Mouse (Mus musculus): ENCODE measurements around the gene Lingo1.

The Lingo1 gene

GRCm38 (mm10) chr9:56776881-56777801 is 19.1 kb downstream of the Lingo1 start:
- DNase-seq (ENCODE audit: low read depth, low spot score): no peak

- DNase-seq (ENCODE audit: low read depth, low spot score): no peak
These were observed 20.9 kb downstream of the Lingo1 start for GRCm38 (mm10) chr9:56775161-56775934.

- no peak for DNase-seq (ENCODE audit: low read depth, low spot score)
These were observed 22.0 kb downstream of the Lingo1 start for GRCm38 (mm10) chr9:56774231-56774630.

GRCm38 (mm10) chr9:56773666-56774065 is 22.6 kb downstream of the Lingo1 start:
- no peak for DNase-seq (ENCODE audit: low read depth, low spot score)

GRCm38 (mm10) chr9:56767653-56768136 is 28.6 kb downstream of the Lingo1 start:
- DNase-seq (ENCODE audit: low read depth, low spot score): no peak

DNA sequence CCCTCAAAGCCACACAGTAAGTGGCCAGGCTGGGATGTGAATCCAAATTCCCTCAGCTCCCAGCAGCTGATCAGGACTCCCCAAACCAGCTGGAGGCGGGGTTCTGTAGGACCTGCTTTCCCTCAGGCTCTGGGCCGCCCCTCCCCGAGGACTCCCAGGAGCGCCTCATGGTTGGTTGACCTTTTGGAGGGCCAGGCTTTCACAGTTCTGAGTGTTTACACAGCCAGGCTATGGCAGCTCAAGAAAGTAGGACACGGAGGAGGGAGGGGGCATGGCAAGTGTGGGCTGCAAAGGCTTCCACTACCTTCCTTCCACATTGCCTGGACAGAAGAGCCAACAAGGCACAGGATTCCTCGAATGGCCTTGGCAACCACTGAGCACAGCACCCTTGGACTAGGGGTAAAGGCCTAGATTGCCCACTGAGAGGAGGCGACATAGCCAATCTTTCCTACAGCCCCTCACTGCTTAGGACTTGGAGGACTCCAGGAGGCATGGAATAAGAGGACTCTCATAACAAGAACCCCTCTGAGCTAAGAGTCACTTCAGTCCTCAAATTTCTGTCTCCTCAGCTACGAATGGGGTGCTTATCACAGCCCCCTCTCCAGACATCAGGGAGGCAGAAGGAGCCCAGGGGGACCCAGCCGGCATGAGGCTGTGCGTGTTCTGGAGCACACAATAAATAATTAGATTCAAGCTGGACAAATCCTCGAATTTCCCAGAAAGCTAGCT is 29.5 kb downstream of the Lingo1 start:
- no peak for DNase-seq (ENCODE audit: low read depth, low spot score)

DNA sequence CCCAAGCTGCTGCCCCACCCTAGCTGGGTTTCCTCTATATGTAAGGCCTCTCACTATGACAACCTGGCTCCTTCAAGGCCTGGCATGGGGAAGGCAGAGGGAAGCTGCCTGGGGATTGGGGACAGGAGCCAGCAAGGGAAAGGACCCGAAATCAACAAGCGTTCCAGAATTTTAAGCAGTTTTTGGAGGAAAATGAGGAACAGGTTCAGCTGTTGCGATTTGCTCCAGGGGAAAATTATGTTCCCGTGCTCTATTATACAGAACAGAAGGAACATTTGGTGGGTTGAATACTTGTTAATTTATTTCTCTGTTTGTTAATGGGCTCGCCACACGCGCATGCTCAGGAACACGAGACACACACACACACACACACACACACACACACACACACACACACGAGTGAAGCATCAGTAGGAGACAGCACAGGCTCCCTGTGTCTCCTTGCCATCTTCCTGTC is 34.1 kb downstream of the Lingo1 start:
- DNase-seq (ENCODE audit: low read depth, low spot score): no peak

- no peak for DNase-seq (ENCODE audit: low read depth, low spot score)
These were observed 38.5 kb downstream of the Lingo1 start for GRCm38 (mm10) chr9:56757791-56758190.

GRCm38 (mm10) chr9:56755119-56755518 is 41.1 kb downstream of the Lingo1 start:
- no peak for DNase-seq (ENCODE audit: low read depth, low spot score)

DNA sequence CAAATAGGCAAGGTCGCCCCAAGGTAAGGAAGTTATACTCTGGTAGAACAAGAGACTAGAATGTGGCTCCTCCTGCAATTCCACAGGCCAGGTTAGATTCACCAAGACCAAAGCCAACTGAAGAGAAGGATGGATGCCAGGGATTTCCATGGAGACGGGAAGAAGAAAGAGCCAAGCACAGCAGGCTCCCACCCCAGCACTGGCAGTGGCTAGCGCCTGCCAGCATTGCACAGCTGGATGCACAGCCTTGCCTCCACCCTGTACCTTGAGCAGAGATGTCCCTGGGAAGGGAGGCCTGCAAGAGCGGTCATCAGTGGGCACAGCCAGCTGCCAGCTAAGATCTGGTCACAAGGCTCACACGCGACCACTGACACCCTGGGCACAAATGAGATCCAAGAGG is 42.9 kb downstream of the Lingo1 start:
- no peak for DNase-seq (ENCODE audit: low read depth, low spot score)

- DNase-seq (ENCODE audit: low read depth, low spot score): no peak
These were observed 48.2 kb downstream of the Lingo1 start for GRCm38 (mm10) chr9:56748056-56748455.

- no peak for DNase-seq (ENCODE audit: low read depth, low spot score)
These were observed 49.4 kb downstream of the Lingo1 start for GRCm38 (mm10) chr9:56746926-56747294.

GRCm38 (mm10) chr9:56746195-56746925 is 49.9 kb downstream of the Lingo1 start:
- DNase-seq (ENCODE audit: low read depth, low spot score): no peak

DNA sequence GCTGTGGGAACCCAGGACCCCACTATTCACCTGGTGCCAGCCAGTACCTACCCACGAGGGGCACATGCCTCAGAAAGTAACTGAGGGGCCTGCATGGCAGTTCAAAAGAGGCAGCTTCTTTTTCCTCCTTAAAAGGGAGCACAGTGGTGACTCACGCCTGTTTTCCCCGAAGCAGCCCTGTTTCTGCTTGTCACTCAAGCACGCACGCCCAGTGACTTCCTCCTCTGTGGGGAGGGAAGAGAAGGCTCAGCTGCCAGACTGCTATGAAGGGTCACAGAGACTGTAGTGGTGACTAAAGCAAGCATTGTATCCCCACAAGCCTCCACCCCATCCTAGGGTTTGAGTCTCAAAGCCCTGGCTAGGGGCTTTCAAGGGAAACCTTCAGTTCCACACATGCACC is 51.9 kb downstream of the Lingo1 start:
- DNase-seq (ENCODE audit: low read depth, low spot score): no peak

DNA sequence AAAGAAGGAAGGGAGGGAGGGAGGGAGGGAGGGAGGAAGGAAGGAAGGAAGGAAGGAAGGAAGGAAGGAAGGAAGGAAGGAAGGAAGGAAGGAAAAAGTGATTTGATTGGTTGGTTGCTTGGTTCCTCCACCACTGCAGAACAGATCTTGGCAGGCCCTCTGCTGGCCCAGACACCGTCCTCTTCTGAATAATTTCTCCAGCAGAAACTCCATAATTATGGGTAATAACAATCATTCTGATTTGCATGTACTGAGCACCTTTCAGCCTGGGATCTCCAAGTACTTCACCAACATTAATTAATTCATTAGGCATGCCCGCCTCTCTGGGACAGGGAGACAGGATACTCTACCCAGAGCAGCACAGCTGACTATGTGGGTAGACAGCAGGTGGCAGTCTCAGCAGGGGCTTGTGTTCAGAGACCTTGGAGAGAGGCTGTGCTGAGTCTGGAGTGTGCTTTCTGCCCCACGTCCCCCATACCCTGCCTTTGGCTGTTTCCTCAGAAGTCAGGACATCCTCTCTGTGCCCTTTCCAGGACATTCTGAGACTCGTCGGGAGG is 57.0 kb downstream of the Lingo1 start:
- DNase-seq (ENCODE audit: low read depth, low spot score): no peak

DNA sequence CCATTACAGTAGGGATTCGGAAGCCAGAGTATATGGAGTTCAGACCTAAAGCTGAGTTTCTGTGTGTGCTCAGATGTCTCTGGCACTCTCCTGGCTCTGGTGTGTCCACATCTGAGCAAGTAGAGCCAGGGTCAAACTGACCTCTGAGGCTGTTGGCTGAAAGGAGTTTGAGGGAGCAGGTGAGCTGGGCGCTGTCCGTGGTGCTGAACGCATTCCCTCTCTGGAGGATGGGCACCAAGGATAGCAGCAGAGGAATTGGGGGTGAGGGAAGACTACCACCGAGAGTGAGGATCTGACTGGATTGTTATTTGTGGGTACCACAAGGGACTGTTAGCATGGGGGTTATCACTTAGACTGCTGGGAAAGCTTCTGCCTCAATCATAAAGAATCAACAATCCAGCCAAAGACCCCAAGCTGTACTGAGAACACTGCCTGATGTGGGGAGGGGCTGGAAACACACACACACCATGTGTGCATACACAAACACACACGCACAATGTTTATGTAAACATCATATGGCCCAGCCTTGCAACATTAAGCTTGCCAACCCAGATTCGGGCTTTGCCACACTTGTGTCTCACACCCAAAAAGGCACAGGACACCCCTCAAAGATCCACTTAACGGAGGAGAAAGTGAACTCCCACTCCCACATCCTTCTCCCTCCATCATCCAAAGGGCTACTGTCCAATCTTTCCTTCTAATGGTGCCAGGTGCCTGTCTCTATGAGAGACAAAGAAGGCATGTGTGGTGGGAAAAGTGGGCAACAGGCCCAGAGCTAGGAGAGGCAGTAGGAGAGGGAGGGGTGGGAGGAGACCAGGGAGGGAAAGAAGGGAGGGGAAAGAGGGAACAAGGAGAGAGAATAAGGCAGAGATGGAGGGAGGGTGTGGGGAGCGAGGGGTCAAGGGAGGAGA is 57.8 kb downstream of the Lingo1 start:
- DNase-seq (ENCODE audit: low read depth, low spot score): no peak

DNA sequence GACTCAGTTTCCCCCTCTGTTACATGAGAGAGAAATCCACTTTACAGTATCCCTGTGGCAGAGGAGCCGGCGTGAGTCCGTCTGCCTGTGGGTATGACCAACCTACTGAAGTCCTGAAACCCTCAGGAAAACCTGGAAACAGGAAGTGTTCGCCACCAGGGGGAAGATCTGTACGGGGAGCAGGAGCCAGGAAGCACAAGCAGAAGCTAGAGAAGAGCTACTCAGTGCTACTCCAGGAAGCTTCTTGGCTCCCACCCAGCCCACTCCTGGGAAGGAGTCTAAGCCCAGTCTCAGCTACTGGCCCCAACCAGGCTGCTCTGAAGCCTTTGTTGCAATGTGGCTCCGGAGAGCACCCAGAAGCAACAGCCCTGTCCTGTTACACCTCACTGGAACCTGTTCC is 61.9 kb downstream of the Lingo1 start:
- DNase-seq (ENCODE audit: low read depth, low spot score): no peak

GRCm38 (mm10) chr9:56730997-56731396 is 65.3 kb downstream of the Lingo1 start:
- DNase-seq (ENCODE audit: low read depth, low spot score): no peak

GRCm38 (mm10) chr9:56729145-56729544 is 67.1 kb downstream of the Lingo1 start:
- no peak for DNase-seq (ENCODE audit: low read depth, low spot score)

Measured in c-Kit-negative CD71-positive TER-119-positive erythroid progenitor cells, embryonic 14.5 days (primary cell).